In the genomic region with DNA sequence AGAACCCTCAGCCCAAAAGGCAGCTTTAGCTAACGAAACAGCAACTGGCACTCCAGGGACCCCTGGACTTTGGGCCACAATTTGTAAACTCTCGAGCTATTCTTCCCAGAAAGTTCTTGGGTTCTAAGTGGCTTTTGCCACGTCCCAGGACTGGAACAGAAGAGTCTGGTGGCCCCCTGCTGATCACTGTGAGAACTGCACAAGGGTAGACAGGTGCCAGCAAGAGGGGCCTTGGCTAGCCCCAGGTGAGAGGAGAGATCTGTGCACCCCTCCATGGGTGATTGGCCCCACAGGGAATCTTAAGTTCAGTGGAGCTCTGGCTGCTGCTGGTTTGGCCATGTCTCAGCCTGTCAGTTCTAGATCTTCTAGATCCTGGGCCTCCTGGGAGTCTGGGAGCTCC, we compare ENCODE assay signal across 8 mouse cellular contexts. TPM values are rescaled to one million over a fixed set of nuclear protein-coding genes. Genes with fewer than 3 reads are reported as not detected.
A peak's percentile ranks its signal among the peaks of the same experiment; 100 is the strongest.
DNase-seq lines count a peak whose midpoint lies in the region; ATAC-seq lines count a peak whose summit lies in the region.
"Had no signal": no experiment of that assay in that cellular context is flagged by ENCODE, and none has a peak within 500 bp of the region (broad histone marks: within the 10 kb centered on the region; RNA-seq: fewer than 3 reads in every experiment).

No protein-coding gene starts in this region.

- intact Hi-C loops in heart, postnatal 14 days (cut with DNase I) = loop anchor here (1.0 to 5.0 kb wide), 2 partner anchors 69 to 372 kb away; no protein-coding TSS in a partner anchor

- ATAC-seq in embryonic facial prominence, embryonic 15.5 days (ENCODE audit: insufficient number of reproducible peaks, low FRiP score, low TSS enrichment, low read depth) = no peak
- 0 out of 2 replicates have a peak, but pooled peaks have one; percentile 47 for ATAC-seq in midbrain, embryonic 11.5 days (ENCODE audit: low FRiP score)

- peaks cover 4% of the 10 kb centered on the region; the same call in 1 of the 2 replicates for H3K36me3 ChIP-seq in embryonic facial prominence, embryonic 15.5 days
- H3K36me3 ChIP-seq in midbrain, embryonic 11.5 days (ENCODE audit: control insufficient read depth, insufficient read depth, low read length) = no peaks in the 10 kb centered on the region

- peaks cover 26% of the 10 kb centered on the region for H3K4me1 ChIP-seq in embryonic facial prominence, embryonic 15.5 days
- peaks cover 4% of the 10 kb centered on the region for H3K4me1 ChIP-seq in midbrain, embryonic 11.5 days (ENCODE audit: control insufficient read depth, insufficient read depth, low read length)

- WGBS in embryonic facial prominence, embryonic 15.5 days = 19% methylated on average over 3 of the region's 3 CpGs
- 37% methylated on average over 3 of the region's 3 CpGs for whole genome bisulfite sequencing in midbrain, embryonic 11.5 days

- H3K9ac ChIP-seq in embryonic facial prominence, embryonic 15.5 days = no peak overlapping the region
- no peak overlapping the region for H3K9ac ChIP-seq in midbrain, embryonic 11.5 days (ENCODE audit: low read length)
- H3K9ac ChIP-seq: limb, embryonic 12.5 days had no signal

- no peak overlapping the region for H3K4me3 ChIP-seq in embryonic facial prominence, embryonic 15.5 days (replicated peaks)
- H3K4me3 ChIP-seq in midbrain, embryonic 11.5 days (ENCODE audit: low read depth, low read length) = no peak overlapping the region
- H3K4me3 ChIP-seq: limb, embryonic 12.5 days had no signal

- peak; percentile 66 for DNase-seq in ES-CJ7 (ENCODE audit: low read depth, low spot score)
- DNase-seq in adrenal gland, postnatal 10 days = peak; percentile 85
- DNase-seq in heart, postnatal 14 days = peak; percentile 75 to 82
- peak; percentile 67 to 84 for DNase-seq in left cerebral cortex, adult 18-20 months (ENCODE audit: low spot score in 2 of 2)
- peak; percentile 93 for DNase-seq in midbrain, embryonic 11.5 days (ENCODE audit: low spot score, missing footprints)
- DNase-seq in spleen, adult 12 weeks (ENCODE audit: low spot score) = peak; percentile 34

- peak overlapping the region; percentile 48; the same call in 1 of the 2 replicates for H3K27ac ChIP-seq in embryonic facial prominence, embryonic 15.5 days (replicated peaks)
- no peak overlapping the region for H3K27ac ChIP-seq in midbrain, embryonic 11.5 days (ENCODE audit: low read depth, low read length)
- H3K27ac ChIP-seq: limb, embryonic 12.5 days had no signal

- H3K9me3 ChIP-seq in embryonic facial prominence, embryonic 15.5 days (replicated peaks) = no peaks in the 10 kb centered on the region
- no peaks in the 10 kb centered on the region for H3K9me3 ChIP-seq in midbrain, embryonic 11.5 days (ENCODE audit: control insufficient read depth, low read length)
- H3K9me3 ChIP-seq: limb, embryonic 12.5 days had no signal

- H3K27me3 ChIP-seq in embryonic facial prominence, embryonic 15.5 days = no peaks in the 10 kb centered on the region
- no peaks in the 10 kb centered on the region for H3K27me3 ChIP-seq in midbrain, embryonic 11.5 days (ENCODE audit: control insufficient read depth, insufficient read depth, low read length)
- H3K27me3 ChIP-seq: limb, embryonic 12.5 days had no signal

- H3K4me2 ChIP-seq in embryonic facial prominence, embryonic 15.5 days (replicated peaks) = no peak overlapping the region
- no peak overlapping the region for H3K4me2 ChIP-seq in midbrain, embryonic 11.5 days
- H3K4me2 ChIP-seq: limb, embryonic 12.5 days had no signal

RNA-seq across cellular contexts. Expression of gene Alppl2, which starts 48.6 kb away (rescaled TPM):
- not detected for total RNA-seq in adrenal gland, postnatal 10 days (2021)
- polyA plus RNA-seq in embryonic facial prominence, embryonic 15.5 days (2015; fragmentation: Nextera tagmentation; extraction: Ambion mirVana) = not detected in 2 replicates
- total RNA-seq in heart, postnatal 14 days (2021) = not detected
- total RNA-seq in left cerebral cortex, adult 18-20 months (2021) = not detected
- polyA plus RNA-seq in midbrain, embryonic 11.5 days (2014; fragmentation: Nextera tagmentation; extraction: Ambion mirVana) = not detected in 2 replicates
- polyA plus RNA-seq: limb, embryonic 12.5 days had no signal

Comparison
In these comparisons a context has a peak if more than half of its experiments do, and no peak if none do; other contexts are left out.
1. DNase-seq: peak in every context shown above with its lines; median percentile 93 in midbrain, embryonic 11.5 days; 85 in adrenal gland, postnatal 10 days; 78 in heart, postnatal 14 days; 76 in left cerebral cortex, adult 18-20 months; 66 in ES-CJ7; 34 in spleen, adult 12 weeks.